Mouse (Mus musculus): Measurements from ENCODE around the gene Gm10190.

DNA sequence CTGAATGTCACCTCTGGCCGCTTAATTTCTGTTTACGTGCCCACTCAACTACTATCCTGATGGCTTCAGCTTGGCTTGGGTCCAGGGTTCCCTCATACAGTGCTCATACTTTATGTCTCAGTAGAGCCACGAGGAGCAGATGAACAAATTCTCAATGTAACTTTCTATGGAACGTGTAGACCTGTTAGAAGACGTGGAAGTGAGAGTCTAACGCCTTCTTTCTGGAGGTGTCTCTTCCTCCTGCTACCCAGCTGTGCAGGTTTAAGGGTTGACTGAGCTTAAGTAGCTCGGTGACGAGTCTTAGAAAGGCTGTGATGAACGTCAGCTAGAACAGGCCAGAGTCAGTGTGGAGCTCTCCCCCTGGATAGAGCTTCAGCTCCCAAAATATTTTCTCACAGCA, 4.7 kb downstream of the Gm10190 start:
- TF ChIP-seq CTCF (IDR thresholded peaks at IDR 0.05; ENCODE audit: low read depth), result no peak
- TF ChIP-seq EP300 (IDR thresholded peaks at IDR 0.05; ENCODE audit: low read depth), result no peak
